Mouse (Mus musculus) spleen, adult 2 months (tissue): ENCODE measurements around the gene Coro1c. TPM values are rescaled to one million over a fixed set of nuclear protein-coding genes. Genes with fewer than 3 reads are reported as not detected.

ENCODE experiments used
- DNase-seq, 2 experiments: peaks; one replicate each; pipeline versions ENCODE4 v3.0.0 to v3.0.0-alpha.2; 2012 to 2021; ENCODE audit warnings: low spot score in 2 of 2, low read depth in 1 of 2
- H3K27ac ChIP-seq: fragments of 200-500 bp; 2 replicates; pipeline ENCODE4 v1.5.1; 2012; ENCODE audit warnings: low read length, inconsistent platforms; ENCODE audit not compliant: insufficient read depth
- H3K27me3 ChIP-seq: fragments of 200-500 bp; 2 replicates; pipeline ENCODE4 v1.6.1; 2012; ENCODE audit warnings: mild to moderate bottlenecking, moderate library complexity, low read length, inconsistent platforms; ENCODE audit not compliant: control insufficient read depth, insufficient read depth
- H3K36me3 ChIP-seq: fragments of 200-500 bp; 2 replicates; pipeline ENCODE4 v1.6.1; 2012; ENCODE audit warnings: mild to moderate bottlenecking, low read length, inconsistent platforms; ENCODE audit not compliant: control insufficient read depth, insufficient read depth
- H3K4me1 ChIP-seq: fragments of 200-500 bp; 2 replicates; pipeline ENCODE4 v1.6.1; 2011; ENCODE audit warnings: inconsistent platforms; ENCODE audit not compliant: control insufficient read depth, insufficient read depth, insufficient read length
- H3K4me3 ChIP-seq: fragments of 200-500 bp; 2 replicates; pipeline ENCODE4 v1.5.1; 2011; ENCODE audit warnings: mild to moderate bottlenecking, inconsistent platforms; ENCODE audit not compliant: insufficient read depth, insufficient read length; ENCODE audit errors: extremely low read depth
- CTCF ChIP-seq: fragments of 200-500 bp; IDR thresholded peaks from 2 replicates; pipeline ENCODE4 v1.5.1; 2011; ENCODE audit warnings: mild to moderate bottlenecking, inconsistent platforms; ENCODE audit not compliant: insufficient read depth, insufficient read length, insufficient replicate concordance; ENCODE audit errors: extremely low read depth
- POLR2A ChIP-seq: fragments of 200-500 bp; IDR thresholded peaks from 2 replicates; pipeline ENCODE4 v1.6.1; 2011; ENCODE audit warnings: low read depth, low read length, inconsistent platforms
- WGBS: fragments of 180-500 bp; shearing (Covaris S2); methylation state at CpG from one replicate; pipeline ENCODE4 v1.1.7; 2018; 5-methylcytosine and 5-hydroxymethylcytosine counted together
- polyA plus RNA-seq: library from polyadenylated mRNA; depleted of rRNA; stranded (reverse); fragments of >200 nt; gene quantifications from 2 replicates; pipeline ENCODE4 v1.2.3, GENCODE M21; 2012

The Coro1c gene
- polyA plus RNA-seq, 1 experiment, result 38.3 TPM

GRCm38 (mm10) chr5:113833316-113833947 is 75.1 kb downstream of the Coro1c start:
- DNase-seq, result no peak
- H3K27ac ChIP-seq, result peak overlapping the region; percentile 45
- TF ChIP-seq POLR2A (no peak), CTCF (no peak)
- H3K4me3 ChIP-seq, result no peak overlapping the region
- H3K36me3 ChIP-seq, result no peaks in the 10 kb centered on the region
- WGBS, result 34% methylated on average over 16 of the region's 16 CpGs
- H3K27me3 ChIP-seq, result no peaks in the 10 kb centered on the region
- peaks cover 37% of the 10 kb centered on the region for H3K4me1 ChIP-seq

GRCm38 (mm10) chr5:113832490-113832901 is 76.1 kb downstream of the Coro1c start, which contains the start of gene Selplg:
Gene Selplg, minus strand, starts transcription at chr5:113832644.
- WGBS, result 17% methylated on average over 8 of the region's 8 CpGs
- H3K4me3 ChIP-seq, result peak within 1 kb of the TSS; percentile 49
- peak; percentile 64 to 80 for DNase-seq

GRCm38 (mm10) chr5:113831741-113832140 is 76.8 kb downstream of the Coro1c start:
- TF ChIP-seq CTCF, result no peak
- no peak for TF ChIP-seq POLR2A
- WGBS, result 27% methylated on average over 3 of the region's 3 CpGs
- DNase-seq, result no peak
- peak overlapping the region; percentile 49; the same call in 1 of the 2 replicates for H3K4me3 ChIP-seq
- H3K27me3 ChIP-seq, result no peaks in the 10 kb centered on the region
- no peaks in the 10 kb centered on the region for H3K36me3 ChIP-seq
- H3K4me1 ChIP-seq, result peaks cover 32% of the 10 kb centered on the region
- H3K27ac ChIP-seq, result peak overlapping the region; percentile 93

More at GRCm38 (mm10) chr5:113832490-113832901, 76.1 kb downstream of the Coro1c start, which contains the start of gene Selplg:
- Histone ChIP-seq H3K4me1 (peaks cover 38% of the 10 kb centered on the region), H3K36me3 (no peaks in the 10 kb centered on the region), H3K27me3 (no peaks in the 10 kb centered on the region), H3K27ac (peak within 1 kb of the TSS; percentile 93)
- TF ChIP-seq POLR2A, result no peak
- no peak for TF ChIP-seq CTCF

- TF ChIP-seq POLR2A, result no peak
- TF ChIP-seq CTCF, result no peak
- Histone ChIP-seq H3K27ac (peak overlapping the region; percentile 91), H3K4me1 (peaks cover 32% of the 10 kb centered on the region), H3K36me3 (no peaks in the 10 kb centered on the region), H3K4me3 (peak overlapping the region; percentile 23; the same call in 1 of the 2 replicates), H3K27me3 (no peaks in the 10 kb centered on the region)
- no peak for DNase-seq
- 46% methylated on average over 5 of the region's 5 CpGs for WGBS
These were observed 77.8 kb downstream of the Coro1c start for GRCm38 (mm10) chr5:113830796-113831195.

- peak overlapping the region; percentile 63 for H3K4me3 ChIP-seq
- H3K36me3 ChIP-seq, result no peaks in the 10 kb centered on the region
- 7% methylated on average over 10 of the region's 10 CpGs for WGBS
- peaks cover 32% of the 10 kb centered on the region for H3K4me1 ChIP-seq
- H3K27ac ChIP-seq, result peak overlapping the region; percentile 91
- H3K27me3 ChIP-seq, result no peaks in the 10 kb centered on the region
- TF ChIP-seq CTCF, result no peak
- TF ChIP-seq POLR2A, result peak; percentile 93
- peak; percentile 83 to 93 for DNase-seq
These were observed 78.3 kb downstream of the Coro1c start for GRCm38 (mm10) chr5:113830292-113830643.

GRCm38 (mm10) chr5:113829566-113830291 is 78.8 kb downstream of the Coro1c start:
- 10% methylated on average over 7 of the region's 7 CpGs for WGBS

More at GRCm38 (mm10) chr5:113829566-113830291, 78.8 kb downstream of the Coro1c start:
- Histone ChIP-seq H3K27ac (peak overlapping the region; percentile 91), H3K27me3 (no peaks in the 10 kb centered on the region), H3K4me1 (peaks cover 28% of the 10 kb centered on the region), H3K4me3 (peak overlapping the region; percentile 63), H3K36me3 (no peaks in the 10 kb centered on the region)
- no peak for DNase-seq
- TF ChIP-seq POLR2A (no peak), CTCF (no peak)
